Mouse (Mus musculus) left cerebral cortex, postnatal 10 days (tissue): ENCODE results near the gene Apoe. TPM values are rescaled to one million over a fixed set of nuclear protein-coding genes. Genes with fewer than 3 reads are reported as not detected.
A peak's percentile ranks its signal among the peaks of the same experiment; 100 is the strongest.

Experiments
- DNase-seq, 2 experiments: peaks; one replicate each; pipeline ENCODE4 v3.0.0; 2021 to 2022; ENCODE audit warnings: low spot score in 2 of 2, mixed read lengths in 1 of 2; ENCODE audit errors: extremely low spot score in 1 of 2
- intact Hi-C: fragments of 180-260 bp; cut with DNase I; formaldehyde crosslinking; loops from one replicate; pipeline ENCODE4 v1.15.1; 2025
- total RNA-seq, 2 experiments: library from RNA; stranded (reverse); gene quantifications; 2 replicates each; pipeline ENCODE4 v1.2.3; 2021

Gene Apoe
- total RNA-seq, 2 experiments from 2014 or later = 1,326 to 1,376 TPM

DNA sequence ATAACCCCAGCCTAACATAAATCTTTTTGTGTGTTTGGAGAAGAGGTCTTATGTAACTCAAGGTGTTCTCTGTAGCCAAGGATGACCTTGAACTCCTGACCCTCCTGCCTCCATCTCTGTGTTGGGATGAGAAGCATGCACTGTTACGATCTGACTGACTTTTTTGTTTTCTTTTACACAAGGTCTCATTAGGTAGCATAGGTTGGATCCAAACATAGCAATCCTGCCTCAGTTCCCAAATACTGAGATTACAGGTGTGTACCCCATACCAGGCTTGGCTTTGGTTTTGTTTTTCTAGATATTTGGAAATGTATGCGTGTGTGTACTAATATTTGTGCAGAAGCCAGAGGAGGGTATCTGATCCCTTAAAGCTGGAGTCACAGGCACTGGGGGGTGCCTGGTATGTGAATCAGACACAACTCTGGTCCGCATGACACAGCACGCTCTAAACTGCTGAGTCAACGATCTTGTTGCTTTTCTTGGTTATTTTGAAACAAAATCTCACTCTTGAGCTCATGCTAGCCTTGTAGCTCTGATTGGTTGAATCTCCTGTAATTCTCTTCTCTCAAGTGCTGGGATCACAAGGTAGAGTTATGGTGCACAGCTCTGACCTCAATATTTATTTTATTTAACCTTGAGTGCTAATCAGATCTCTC is 19.4 kb upstream of the Apoe start:
- intact Hi-C loops = no loop called here
- DNase-seq = no peak

GRCm38 (mm10) chr7:19717346-19717745 is 18.4 kb upstream of the Apoe start:
- intact Hi-C loops = no loop called here
- DNase-seq = no peak

- DNase-seq = no peak
- intact Hi-C loops = no loop called here
These were observed 17.8 kb upstream of the Apoe start for GRCm38 (mm10) chr7:19716822-19717221.

- intact Hi-C loops = no loop called here
- no peak for DNase-seq
These were observed 17.2 kb upstream of the Apoe start for GRCm38 (mm10) chr7:19716055-19716682.

GRCm38 (mm10) chr7:19715239-19716054 is 16.5 kb upstream of the Apoe start, which contains the start of gene Tomm40:
Tomm40 (minus strand) TSS chr7:19715438.
- DNase-seq = peak; percentile 100
- intact Hi-C loops = no loop called here

DNA sequence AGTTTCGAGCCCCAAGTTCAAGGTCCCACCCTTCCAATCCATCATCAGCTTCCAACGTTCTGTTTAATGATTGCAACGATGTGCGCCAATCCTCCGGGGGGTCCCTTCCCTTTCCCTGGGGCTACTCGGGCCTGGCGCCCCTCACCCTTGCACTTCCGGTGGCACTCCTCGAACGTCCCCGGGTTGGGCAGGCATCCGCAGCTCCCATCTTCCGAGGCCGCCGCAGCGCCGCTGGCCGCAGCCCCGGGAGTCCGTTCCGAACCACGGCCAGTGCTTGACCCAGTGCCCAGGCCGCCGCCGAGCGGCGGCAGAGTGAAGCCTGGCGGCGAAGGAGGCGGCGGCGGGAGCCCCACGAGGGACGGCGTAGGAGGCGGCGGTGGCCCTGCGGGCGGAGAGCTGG is 15.8 kb upstream of the Apoe start:
- intact Hi-C loops = no loop called here
- DNase-seq = no peak

- DNase-seq = no peak
- intact Hi-C loops = no loop called here
These were observed 14.6 kb upstream of the Apoe start for GRCm38 (mm10) chr7:19713598-19713997.

- intact Hi-C loops = no loop called here
- no peak for DNase-seq
These were observed 14.2 kb upstream of the Apoe start for GRCm38 (mm10) chr7:19713196-19713595.

GRCm38 (mm10) chr7:19712414-19712813 is 13.4 kb upstream of the Apoe start:
- intact Hi-C loops = no loop called here
- DNase-seq = no peak

DNA sequence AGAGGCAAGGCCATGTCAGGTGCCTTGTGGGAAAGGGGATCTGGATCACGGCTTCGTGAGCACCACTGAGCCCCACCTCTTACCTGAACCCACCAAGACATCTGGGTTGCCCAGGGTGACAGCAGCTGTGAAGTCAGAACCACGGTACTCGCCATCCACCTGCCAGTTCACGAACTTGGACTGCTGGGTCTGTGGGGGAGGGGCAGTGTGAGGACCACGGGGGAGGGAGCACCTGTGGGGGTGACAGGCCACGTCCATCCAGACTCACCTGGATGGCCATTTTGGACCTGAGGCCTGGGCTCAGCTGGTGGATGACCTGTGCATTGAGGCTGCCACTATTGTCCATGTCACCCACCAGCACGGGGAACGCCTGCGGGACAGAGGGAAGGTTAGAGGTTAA is 11.7 kb upstream of the Apoe start:
- intact Hi-C loops = no loop called here
- DNase-seq = peak in 1 of 2 experiments; percentile 63

- no peak for DNase-seq
- intact Hi-C loops = loop anchor here (10.0 kb wide), 1 partner anchor 300 kb away; the partner anchor contains the start of genes Ckm and Klc3
These were observed 6.3 kb upstream of the Apoe start for GRCm38 (mm10) chr7:19705271-19705670.

DNA sequence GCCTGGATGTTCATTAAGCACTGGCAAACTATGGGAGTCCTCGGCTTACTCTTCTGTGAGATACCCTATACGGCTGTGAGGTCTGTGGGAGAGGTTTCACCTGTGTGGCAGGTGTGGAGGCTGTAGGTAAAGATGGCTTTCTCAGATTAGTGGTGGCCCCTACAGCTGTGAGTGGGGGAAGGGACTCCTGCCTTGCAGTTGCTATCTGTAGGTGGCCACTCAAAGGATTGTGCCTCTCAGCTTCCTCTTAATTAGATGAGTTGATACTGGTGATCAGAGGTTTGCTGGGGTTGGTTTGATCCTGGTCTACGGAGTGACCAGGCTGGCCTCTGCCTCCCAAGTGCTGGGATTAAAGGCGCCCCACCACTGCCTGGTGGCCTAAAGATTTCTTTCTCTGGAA is 5.5 kb upstream of the Apoe start:
- intact Hi-C loops = loop anchor here (10.0 kb wide), 1 partner anchor 300 kb away; the partner anchor contains the start of genes Ckm and Klc3
- DNase-seq = no peak

GRCm38 (mm10) chr7:19702859-19703555 is 4.0 kb upstream of the Apoe start:
- intact Hi-C loops = loop anchor here (10.0 kb wide), 1 partner anchor 298 kb away; the partner anchor contains the start of genes Ckm and Klc3
- no peak for DNase-seq

- intact Hi-C loops = loop anchor here (2.0 to 10.0 kb wide), 2 partner anchors 32 to 296 kb away; partner anchors contain the start of genes Ckm and Klc3
- DNase-seq = peak; percentile 65 to 87
These were observed 2.2 kb upstream of the Apoe start for GRCm38 (mm10) chr7:19701069-19701761.

- DNase-seq = no peak
- intact Hi-C loops = loop anchor here (2.0 to 10.0 kb wide), 2 partner anchors 32 to 296 kb away; partner anchors contain the start of genes Ckm and Klc3
These were observed 1.5 kb upstream of the Apoe start for GRCm38 (mm10) chr7:19700299-19701068.

DNA sequence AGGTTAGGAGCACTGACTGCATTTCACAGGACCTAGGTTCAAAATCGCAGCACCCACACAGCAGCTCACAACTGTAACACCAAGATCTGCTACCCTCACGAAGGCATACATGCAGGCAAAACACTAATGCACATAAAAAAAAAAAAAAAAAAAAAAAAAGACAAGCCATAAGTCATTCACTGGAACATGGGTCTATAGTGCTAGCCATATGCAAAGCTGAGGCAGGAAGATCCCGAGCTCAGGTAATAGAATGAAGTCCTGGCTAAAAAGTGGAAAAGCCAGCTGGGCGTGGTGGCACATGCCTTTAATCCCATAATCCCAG is 800 bp upstream of the Apoe start:
- intact Hi-C loops = loop anchor here (2.0 to 10.0 kb wide), 2 partner anchors 31 to 295 kb away; partner anchors contain the start of genes Ckm and Klc3
- DNase-seq = no peak
